Mouse (Mus musculus) hindbrain, embryonic 14.5 days (tissue): Measurements from ENCODE around the gene Gm9. TPM values are rescaled to one million over a fixed set of nuclear protein-coding genes. Genes with fewer than 3 reads are reported as not detected.
"Not testable (repeated sequence)": the region's sequence is repeated elsewhere in the genome, so short reads cannot be mapped to it uniquely, and the experiment has no call there.

Experiments used
- ATAC-seq: fragments of 200-750 bp; cut with Nextera tagmentation; 2 replicates; pipeline ENCODE4 v1.8.0; 2017; ENCODE audit warnings: moderate number of reproducible peaks, mild to moderate bottlenecking, moderate TSS enrichment, moderate library complexity; ENCODE audit not compliant: low FRiP score
- DNase-seq: peaks from one replicate; pipeline ENCODE4 v3.0.0-alpha.2; 2015; ENCODE audit warnings: low spot score
- H3K27ac ChIP-seq: fragments of 300-500 bp; sonication (generic); 2 replicates; pipeline ENCODE4 v1.5.1; 2014; ENCODE audit warnings: mild to moderate bottlenecking, moderate library complexity
- H3K27me3 ChIP-seq: fragments of 300-500 bp; sonication (generic); 2 replicates; pipeline ENCODE4 v1.6.1; 2014; ENCODE audit warnings: mild to moderate bottlenecking, low read length, mixed read lengths; ENCODE audit not compliant: control insufficient read depth, insufficient read depth
- H3K36me3 ChIP-seq: fragments of 300-500 bp; sonication (generic); replicated peaks from 2 replicates; pipeline ENCODE4 v1.6.1; 2014; ENCODE audit not compliant: control insufficient read depth, insufficient read depth
- H3K4me1 ChIP-seq: fragments of 300-500 bp; sonication (generic); replicated peaks from 2 replicates; pipeline ENCODE4 v1.6.1; 2014; ENCODE audit warnings: antibody characterized with exemption, low read length, mixed read lengths; ENCODE audit not compliant: control insufficient read depth, insufficient read depth
- H3K4me2 ChIP-seq: fragments of 300-500 bp; sonication (generic); replicated peaks from 2 replicates; pipeline ENCODE4 v1.6.1; 2014; ENCODE audit warnings: mild to moderate bottlenecking, moderate library complexity
- H3K4me3 ChIP-seq: fragments of 300-500 bp; sonication (generic); replicated peaks from 2 replicates; pipeline ENCODE4 v1.5.1; 2014; ENCODE audit warnings: mild to moderate bottlenecking, low read length
- H3K9ac ChIP-seq: fragments of 300-500 bp; sonication (generic); 2 replicates; pipeline ENCODE4 v1.6.1; 2014
- H3K9me3 ChIP-seq: fragments of 300-500 bp; sonication (generic); 2 replicates; pipeline ENCODE4 v1.6.1; 2016; ENCODE audit warnings: low read length; ENCODE audit not compliant: control insufficient read depth
- WGBS: fragments of 180-500 bp; shearing (Covaris S2); extraction: QIAGEN DNeasy Blood & Tissue Kit; methylation state at CpG from one replicate; pipeline ENCODE4 v1.1.7; 2014; 5-methylcytosine and 5-hydroxymethylcytosine counted together
- polyA plus RNA-seq: library from polyadenylated mRNA; unstranded; fragments of >200 nt; fragmentation: Nextera tagmentation; extraction: Ambion mirVana; gene quantifications from 2 replicates; pipeline ENCODE4 v1.2.1, GENCODE M21; 2014

The Gm9 gene
- not detected in 2 replicates for polyA plus RNA-seq

- Histone ChIP-seq H3K4me2 (no peak within 1 kb of the TSS), H3K4me1 (no peaks in the 10 kb centered on the region), H3K4me3 (no peak within 1 kb of the TSS), H3K9ac (no peak within 1 kb of the TSS), H3K27me3 (no peaks in the 10 kb centered on the region), H3K27ac (no peak within 1 kb of the TSS), H3K9me3 (no peaks in the 10 kb centered on the region), H3K36me3 (no peaks in the 10 kb centered on the region)
- WGBS, result 91% methylated on average over 10 of the region's 10 CpGs
- ATAC-seq (no peak), DNase-seq (no peak)
Observed at GRCm38 (mm10) chrX:37210941-37211340, at the start of gene Gm9. Gene Gm9, minus strand, starts transcription at chrX:37211041.

GRCm38 (mm10) chrX:37249619-37250018 is 38.8 kb upstream of the Gm9 start, which contains the start of gene Rhox3a:
Gene Rhox3a, plus strand, starts transcription at chrX:37249919.
- H3K36me3 ChIP-seq, H3K27me3 ChIP-seq, H3K4me3 ChIP-seq, H3K4me1 ChIP-seq, H3K9me3 ChIP-seq, ATAC-seq, H3K9ac ChIP-seq, DNase-seq, H3K4me2 ChIP-seq, H3K27ac ChIP-seq: not testable (repeated sequence)
- WGBS, result 100% methylated on average over 1 of the region's 3 CpGs

- DNase-seq, H3K4me3 ChIP-seq, H3K27me3 ChIP-seq, H3K4me2 ChIP-seq, H3K9ac ChIP-seq, ATAC-seq, H3K27ac ChIP-seq, H3K36me3 ChIP-seq, H3K4me1 ChIP-seq, H3K9me3 ChIP-seq: not testable (repeated sequence)
- WGBS, result no CpG with 5 or more reads among the region's 9 CpGs
Observed at GRCm38 (mm10) chrX:37244676-37245075, 33.8 kb upstream of the Gm9 start, which contains the start of gene Rhox2a. Gene Rhox2a, plus strand, starts transcription at chrX:37244976.

GRCm38 (mm10) chrX:37222158-37222557 is 11.3 kb upstream of the Gm9 start, which contains the start of gene Rhox1:
Gene Rhox1, minus strand, starts transcription at chrX:37222258.
- H3K4me2 ChIP-seq, H3K4me3 ChIP-seq, H3K9ac ChIP-seq, H3K36me3 ChIP-seq, H3K27me3 ChIP-seq, H3K27ac ChIP-seq, H3K9me3 ChIP-seq, ATAC-seq, H3K4me1 ChIP-seq, DNase-seq: not testable (repeated sequence)
- WGBS, result 85% methylated on average over 1 of the region's 1 CpGs

- no peak overlapping the region for H3K4me2 ChIP-seq
- H3K4me3 ChIP-seq, result no peak overlapping the region
- H3K27me3 ChIP-seq, result no peaks in the 10 kb centered on the region
- WGBS, result 55% methylated on average over 8 of the region's 8 CpGs
- DNase-seq (no peak), ATAC-seq (no peak)
- H3K9ac ChIP-seq, result no peak overlapping the region
- no peaks in the 10 kb centered on the region for H3K36me3 ChIP-seq
- no peaks in the 10 kb centered on the region for H3K9me3 ChIP-seq
- H3K27ac ChIP-seq, result no peak overlapping the region
- H3K4me1 ChIP-seq, result no peaks in the 10 kb centered on the region
Observed at GRCm38 (mm10) chrX:37198676-37199075, 12.2 kb downstream of the Gm9 start.

GRCm38 (mm10) chrX:37191744-37192379 is 19.0 kb downstream of the Gm9 start:
- DNase-seq (peak; percentile 31), ATAC-seq (peak; percentile 25; the same call in 1 of the 2 replicates)
- Histone ChIP-seq H3K4me2 (peak overlapping the region; percentile 57), H3K4me1 (peaks cover 4% of the 10 kb centered on the region; the same call in 1 of the 2 replicates), H3K27ac (peak overlapping the region; percentile 86), H3K9me3 (no peaks in the 10 kb centered on the region), H3K4me3 (peak overlapping the region; percentile 52), H3K9ac (peak overlapping the region; percentile 68), H3K27me3 (no peaks in the 10 kb centered on the region), H3K36me3 (no peaks in the 10 kb centered on the region; the same call in 1 of the 2 replicates)
- WGBS, result 23% methylated on average over 28 of the region's 28 CpGs

- H3K36me3 ChIP-seq, result no peaks in the 10 kb centered on the region; the same call in 1 of the 2 replicates
- ATAC-seq, result peak; percentile 91
- H3K27me3 ChIP-seq, result no peaks in the 10 kb centered on the region
- no peaks in the 10 kb centered on the region for H3K9me3 ChIP-seq
- H3K4me1 ChIP-seq, result peaks cover 4% of the 10 kb centered on the region; the same call in 1 of the 2 replicates
- DNase-seq, result peak; percentile 79
- peak within 1 kb of the TSS; percentile 52 for H3K4me3 ChIP-seq
- peak within 1 kb of the TSS; percentile 68 for H3K9ac ChIP-seq
- peak within 1 kb of the TSS; percentile 86 for H3K27ac ChIP-seq
- WGBS, result 18% methylated on average over 63 of the region's 63 CpGs
- peak within 1 kb of the TSS; percentile 57 for H3K4me2 ChIP-seq
Observed at GRCm38 (mm10) chrX:37191105-37191743, 19.6 kb downstream of the Gm9 start, which contains the start of the genes Ndufa1 and Rnf113a1. Gene Ndufa1, minus strand, starts transcription at chrX:37191163. Gene Rnf113a1, plus strand, starts transcription at chrX:37191245.

GRCm38 (mm10) chrX:37190755-37191104 is 20.1 kb downstream of the Gm9 start:
- ATAC-seq, result peak; percentile 67; the same call in 1 of the 2 replicates

GRCm38 (mm10) chrX:37184401-37184800 is 26.4 kb downstream of the Gm9 start:
- not testable (repeated sequence) for H3K9ac ChIP-seq, H3K27me3 ChIP-seq, H3K4me1 ChIP-seq, ATAC-seq, H3K9me3 ChIP-seq, H3K4me2 ChIP-seq, H3K36me3 ChIP-seq, DNase-seq, H3K4me3 ChIP-seq, H3K27ac ChIP-seq
- 72% methylated on average over 7 of the region's 8 CpGs for WGBS

More at GRCm38 (mm10) chrX:37190755-37191104, 20.1 kb downstream of the Gm9 start:
- no peaks in the 10 kb centered on the region for H3K9me3 ChIP-seq
- no peaks in the 10 kb centered on the region; the same call in 1 of the 2 replicates for H3K36me3 ChIP-seq
- H3K27me3 ChIP-seq, result no peaks in the 10 kb centered on the region
- H3K4me2 ChIP-seq, result peak overlapping the region; percentile 57
- H3K4me3 ChIP-seq, result peak overlapping the region; percentile 52
- peak overlapping the region; percentile 86; the same call in 1 of the 2 replicates for H3K27ac ChIP-seq
- no peak for DNase-seq
- 26% methylated on average over 20 of the region's 20 CpGs for WGBS
- peak overlapping the region; percentile 68 for H3K9ac ChIP-seq
- H3K4me1 ChIP-seq, result peaks cover 4% of the 10 kb centered on the region; the same call in 1 of the 2 replicates
